Mouse (Mus musculus) heart, embryonic 11.5 days (tissue): ENCODE measurements around the gene Wdr48. TPM values are rescaled to one million over a fixed set of nuclear protein-coding genes. Genes with fewer than 3 reads are reported as not detected.

Experiments used
- polyA plus RNA-seq: library from polyadenylated mRNA; unstranded; fragments of >200 nt; fragmentation: Nextera tagmentation; extraction: Ambion mirVana; gene quantifications from 2 replicates; pipeline ENCODE4 v1.2.1, GENCODE M21; 2014

Gene Wdr48
- polyA plus RNA-seq, 1 experiment from 2014 or later = 39.9 TPM

Other genes with a start within 250 kb of the Wdr48 start
- gene Scn10a, start 175.6 kb upstream of the Wdr48 start, polyA plus RNA-seq = 1.1 and 1.3 TPM in 2 replicates
- gene Scn11a, start 69.4 kb upstream of the Wdr48 start, polyA plus RNA-seq = 0.06 and 0.14 TPM in 2 replicates
- gene Gorasp1, start 42.7 kb downstream of the Wdr48 start, polyA plus RNA-seq = 18.0 and 20.3 TPM in 2 replicates
- 0.23 and 0.37 TPM in 2 replicates for gene Ttc21a, start 42.7 kb downstream of the Wdr48 start, polyA plus RNA-seq
- gene Csrnp1, start 89.8 kb downstream of the Wdr48 start, polyA plus RNA-seq = 3.3 and 4.2 TPM in 2 replicates
- 38.2 and 64.5 TPM in 2 replicates for gene Xirp1, start 128.7 kb downstream of the Wdr48 start, polyA plus RNA-seq
- gene Cx3cr1, start 175.0 kb downstream of the Wdr48 start, polyA plus RNA-seq = 2.3 and 3.1 TPM in 2 replicates
- gene Ccr8, start 197.2 kb downstream of the Wdr48 start, polyA plus RNA-seq = not detected in 2 replicates
- 35.4 and 40.5 TPM in 2 replicates for gene Slc25a38, start 215.5 kb downstream of the Wdr48 start, polyA plus RNA-seq
- gene Rpsa, start 232.8 kb downstream of the Wdr48 start, polyA plus RNA-seq = 1,140 and 1,315 TPM in 2 replicates